Mouse (Mus musculus) thymus, postnatal 36 days (tissue): ENCODE data around the gene Pdik1l.

Experiments used
- DNase-seq, 2 experiments: peaks; one replicate each; pipeline ENCODE4 v3.0.0; 2022; ENCODE audit warnings: mixed read lengths in 2 of 2

The Pdik1l gene

GRCm38 (mm10) chr4:134237582-134238278, 50.0 kb downstream of the Pdik1l start:
- DNase-seq, result no peak

- DNase-seq, result no peak
Measured at GRCm38 (mm10) chr4:134234876-134235275, 52.8 kb downstream of the Pdik1l start.

- no peak for DNase-seq
Measured at GRCm38 (mm10) chr4:134230431-134230830, 57.3 kb downstream of the Pdik1l start.

GRCm38 (mm10) chr4:134227194-134227593, 60.5 kb downstream of the Pdik1l start, which contains the start of gene Catsper4:
Catsper4 (minus strand) TSS chr4:134227383.
- DNase-seq, result no peak
